ENCODE assay signal across 29 mouse cellular contexts in genomic region chr8:83285391-83285790, GRCm38 (mm10). TPM values are rescaled to one million over a fixed set of nuclear protein-coding genes. Genes with fewer than 3 reads are reported as not detected.
DNase-seq lines count a peak whose midpoint lies in the region; TF ChIP-seq lines count a peak whose summit lies in the region.
"Had no signal": no experiment of that assay in that cellular context is flagged by ENCODE, and none has a peak within 500 bp of the region (broad histone marks: within the 10 kb centered on the region; RNA-seq: fewer than 3 reads in every experiment).

No protein-coding gene starts in this region.

- DNase-seq in cerebellum, postnatal 10 days, result peak; percentile 70 to 73
- DNase-seq in cerebellum, adult 11 months, result no peak
- peak; percentile 21 for DNase-seq in left cerebral cortex, postnatal 4 days
- DNase-seq in left cerebral cortex, adult 2 months (ENCODE audit: extremely low spot score in 1 of 2, low spot score in 2 of 2), result no peak
- DNase-seq in adipocyte (ENCODE audit: low spot score), result peak; percentile 51
- DNase-seq: cerebellum, adult 11-12 months; cerebellum, adult 8-10 months; cerebellum, postnatal 36 days; embryo, embryonic 11 days; gastrocnemius, postnatal 25 days; heart, adult 2 months; heart, postnatal 14 days had no signal

- TF ChIP-seq CTCF in left cerebral cortex, adult 2 months (IDR thresholded peaks at IDR 0.05), result no peak

- no peak overlapping the region for H3K27ac ChIP-seq in left cerebral cortex, adult 2 months
- H3K27ac ChIP-seq in brown adipose tissue, adult 24 weeks (replicated peaks; ENCODE audit: low read depth, low read length), result peak overlapping the region; percentile 100
- H3K27ac ChIP-seq: embryonic facial prominence, embryonic 10.5 days; embryonic facial prominence, embryonic 13.5 days; forebrain, embryonic 12.5 days; forebrain, embryonic 15.5 days; heart, adult 2 months; heart, embryonic 10.5 days; heart, embryonic 13.5 days; hindbrain, embryonic 12.5 days; hindbrain, embryonic 15.5 days had no signal

- peaks cover 13% of the 10 kb centered on the region for H3K4me1 ChIP-seq in brown adipose tissue, adult 24 weeks (ENCODE audit: control insufficient read depth, insufficient read depth, insufficient read length, low read length)

- intact Hi-C loops in left cerebral cortex, postnatal 4 days (cut with DNase I), result no loop called here
- intact Hi-C loops in left cerebral cortex, adult 2 months (cut with DNase I), result no loop called here

- no peak overlapping the region for H3K4me3 ChIP-seq in left cerebral cortex, adult 2 months
- no peak overlapping the region for H3K4me3 ChIP-seq in brown adipose tissue, adult 24 weeks (ENCODE audit: insufficient read depth, low read depth, low read length)
- H3K4me3 ChIP-seq: embryonic facial prominence, embryonic 10.5 days; embryonic facial prominence, embryonic 13.5 days; erythroblast, embryonic 14.5 days; forebrain, embryonic 12.5 days; forebrain, embryonic 15.5 days; heart, adult 2 months; heart, embryonic 10.5 days; heart, embryonic 13.5 days; hindbrain, embryonic 12.5 days; hindbrain, embryonic 15.5 days had no signal

RNA-seq across cellular contexts. Expression of gene Ucp1, which starts 4.8 kb away (rescaled TPM):
- not detected for total RNA-seq in left cerebral cortex, postnatal 4 days (2021)
- total RNA-seq in left cerebral cortex, adult 2 months (2021), result not detected
- 5,846 and 5,913 TPM in 2 replicates for polyA plus RNA-seq in brown adipose tissue, adult 24 weeks (2012; ENCODE audit: insufficient read depth, insufficient read length, missing spikeins)
- total RNA-seq: gastrocnemius, adult 8-10 months; gastrocnemius, postnatal 25 days; hematopoietic stem cell, adult 5-6 weeks; MEL had no signal
- polyA plus RNA-seq: C2C12; CD4-positive, CD25-positive, alpha-beta regulatory T cell, adult 4 months; embryonic facial prominence, embryonic 13.5 days; erythroblast, embryonic 14.5 days; forebrain, embryonic 12.5 days; heart, embryonic 10.5 days; heart, embryonic 13.5 days; heart, embryonic 16.5 days; hindbrain, embryonic 15.5 days; intestine, postnatal 0 days had no signal

RNA-seq across cellular contexts. Expression of gene Elmod2, which starts 46.9 kb away (rescaled TPM):
- 10 to 100 TPM; 19.5 to 19.7 TPM for total RNA-seq in left cerebral cortex, postnatal 4 days (2021)
- total RNA-seq in left cerebral cortex, adult 2 months (2021), result 10 to 100 TPM; 12.1 to 12.7 TPM
- 12.5 and 13.6 TPM in 2 replicates for polyA plus RNA-seq in brown adipose tissue, adult 24 weeks (2012; ENCODE audit: insufficient read depth, insufficient read length, missing spikeins)

Comparison
In these comparisons a context has a peak if more than half of its experiments do, and no peak if none do; other contexts are left out.
1. DNase-seq: peak in cerebellum, postnatal 10 days (2 of 2), left cerebral cortex, postnatal 4 days (single experiment) and adipocyte (single experiment); none in cerebellum, adult 11 months (single experiment) and left cerebral cortex, adult 2 months (0 of 2).